Mouse (Mus musculus): ENCODE results near the gene Spg11. TPM values are rescaled to one million over a fixed set of nuclear protein-coding genes. Genes with fewer than 3 reads are reported as not detected.
"Not testable (repeated sequence)": the region's sequence is repeated elsewhere in the genome, so short reads cannot be mapped to it uniquely, and the experiment has no call there.

Spg11 gene
- polyA plus RNA-seq, 1 experiment: 21.0 TPM

GRCm38 (mm10) chr2:122028756-122029700 is 89.2 kb downstream of the Spg11 start:
- peak overlapping the region; percentile 24 for H3K27ac ChIP-seq (ENCODE audit: insufficient read depth, low read length)
- H3K4me3 ChIP-seq (ENCODE audit: insufficient read depth, low read length): peak overlapping the region; percentile 72
- TF ChIP-seq POLR2A (IDR thresholded peaks at IDR 0.05; ENCODE audit: low read depth, low read length): no peak
- no peaks in the 10 kb centered on the region for H3K4me1 ChIP-seq (ENCODE audit: control insufficient read depth, insufficient read depth, low read length)

- no peaks in the 10 kb centered on the region for H3K4me1 ChIP-seq (ENCODE audit: control insufficient read depth, insufficient read depth, low read length)
- H3K27ac ChIP-seq (ENCODE audit: insufficient read depth, low read length): peak within 1 kb of the TSS; percentile 81
- H3K4me3 ChIP-seq (ENCODE audit: insufficient read depth, low read length): peak within 1 kb of the TSS; percentile 72
- TF ChIP-seq POLR2A (IDR thresholded peaks at IDR 0.05; ENCODE audit: low read depth, low read length) (peak; percentile 100), CTCF (IDR thresholded peaks at IDR 0.05; ENCODE audit: borderline replicate concordance, insufficient read depth, low read length) (no peak)
Measured at GRCm38 (mm10) chr2:122027862-122028755, 90.1 kb downstream of the Spg11 start, which contains the start of gene Eif3j1. Gene Eif3j1, plus strand, starts transcription at chr2:122028546.

- H3K4me1 ChIP-seq (ENCODE audit: control insufficient read depth, insufficient read depth, low read length); H3K27ac ChIP-seq (ENCODE audit: insufficient read depth, low read length); H3K4me3 ChIP-seq (ENCODE audit: insufficient read depth, low read length): not testable (repeated sequence)
Measured at GRCm38 (mm10) chr2:122027091-122027490, 91.1 kb downstream of the Spg11 start.

GRCm38 (mm10) chr2:122022284-122022683 is 95.9 kb downstream of the Spg11 start:
- Histone ChIP-seq H3K4me1 (ENCODE audit: control insufficient read depth, insufficient read depth, low read length) (no peaks in the 10 kb centered on the region), H3K4me3 (ENCODE audit: insufficient read depth, low read length) (no peak overlapping the region), H3K27ac (ENCODE audit: insufficient read depth, low read length) (no peak overlapping the region)
- TF ChIP-seq POLR2A (IDR thresholded peaks at IDR 0.05; ENCODE audit: low read depth, low read length) (no peak), CTCF (IDR thresholded peaks at IDR 0.05; ENCODE audit: borderline replicate concordance, insufficient read depth, low read length) (no peak)

- TF ChIP-seq POLR2A (IDR thresholded peaks at IDR 0.05; ENCODE audit: low read depth, low read length) (no peak), CTCF (IDR thresholded peaks at IDR 0.05; ENCODE audit: borderline replicate concordance, insufficient read depth, low read length) (no peak)
- no peak overlapping the region for H3K27ac ChIP-seq (ENCODE audit: insufficient read depth, low read length)
- H3K4me1 ChIP-seq (ENCODE audit: control insufficient read depth, insufficient read depth, low read length): no peaks in the 10 kb centered on the region
- H3K4me3 ChIP-seq (ENCODE audit: insufficient read depth, low read length): no peak overlapping the region
Measured at GRCm38 (mm10) chr2:122018705-122019104, 99.5 kb downstream of the Spg11 start.

GRCm38 (mm10) chr2:122011441-122011840 is 106.7 kb downstream of the Spg11 start:
- H3K4me3 ChIP-seq (ENCODE audit: insufficient read depth, low read length): no peak overlapping the region
- H3K4me1 ChIP-seq (ENCODE audit: control insufficient read depth, insufficient read depth, low read length): no peaks in the 10 kb centered on the region
- H3K27ac ChIP-seq (ENCODE audit: insufficient read depth, low read length): no peak overlapping the region
- TF ChIP-seq POLR2A (IDR thresholded peaks at IDR 0.05; ENCODE audit: low read depth, low read length): no peak

GRCm38 (mm10) chr2:122008832-122009231 is 109.4 kb downstream of the Spg11 start:
- H3K4me3 ChIP-seq (ENCODE audit: insufficient read depth, low read length): no peak overlapping the region
- no peaks in the 10 kb centered on the region for H3K4me1 ChIP-seq (ENCODE audit: control insufficient read depth, insufficient read depth, low read length)
- TF ChIP-seq CTCF (IDR thresholded peaks at IDR 0.05; ENCODE audit: borderline replicate concordance, insufficient read depth, low read length) (no peak), POLR2A (IDR thresholded peaks at IDR 0.05; ENCODE audit: low read depth, low read length) (no peak)
- no peak overlapping the region for H3K27ac ChIP-seq (ENCODE audit: insufficient read depth, low read length)

Other genes with a start within 250 kb of the Spg11 start
- gene Ctdspl2, start 162.4 kb downstream of the Spg11 start, polyA plus RNA-seq (2011; ENCODE audit: insufficient read length, low read depth, missing spikeins): 31.6 and 49.9 TPM in 2 replicates
- gene Mageb3, start 162.3 kb downstream of the Spg11 start, polyA plus RNA-seq (2011; ENCODE audit: insufficient read length, low read depth, missing spikeins): not detected in 2 replicates
- gene Eif3j1, start 89.8 kb downstream of the Spg11 start, polyA plus RNA-seq (2011; ENCODE audit: insufficient read length, low read depth, missing spikeins): 10.0 and 12.2 TPM in 2 replicates
- gene B2m, start 29.3 kb upstream of the Spg11 start, polyA plus RNA-seq (2011; ENCODE audit: insufficient read length, low read depth, missing spikeins): 1,628 and 1,672 TPM in 2 replicates
- 0.37 and 0.68 TPM in 2 replicates for gene Trim69, start 42.3 kb upstream of the Spg11 start, polyA plus RNA-seq (2011; ENCODE audit: insufficient read length, low read depth, missing spikeins)
- gene Patl2, start 67.8 kb upstream of the Spg11 start, polyA plus RNA-seq (2011; ENCODE audit: insufficient read length, low read depth, missing spikeins): not detected in 2 replicates
- not detected in 2 replicates for gene Terb2, start 67.9 kb upstream of the Spg11 start, polyA plus RNA-seq (2011; ENCODE audit: insufficient read length, low read depth, missing spikeins)
- gene Sord, start 116.4 kb upstream of the Spg11 start, polyA plus RNA-seq (2011; ENCODE audit: insufficient read length, low read depth, missing spikeins): 10.0 and 17.9 TPM in 2 replicates
- not detected in 2 replicates for gene Duox2, start 180.1 kb upstream of the Spg11 start, polyA plus RNA-seq (2011; ENCODE audit: insufficient read length, low read depth, missing spikeins)
- gene Duoxa2, start 180.5 kb upstream of the Spg11 start, polyA plus RNA-seq (2011; ENCODE audit: insufficient read length, low read depth, missing spikeins): not detected in 2 replicates
- 0.48 and 0.58 TPM in 2 replicates for gene Duoxa1, start 195.3 kb upstream of the Spg11 start, polyA plus RNA-seq (2011; ENCODE audit: insufficient read length, low read depth, missing spikeins)
- gene Duox1, start 197.3 kb upstream of the Spg11 start, polyA plus RNA-seq (2011; ENCODE audit: insufficient read length, low read depth, missing spikeins): not detected in 2 replicates

All from embryonic fibroblast, embryonic 13.5 days (primary cell).